13 mouse cellular contexts compared by ENCODE assay signal in genomic region chr5:4880331-4880730, GRCm38 (mm10).
DNase-seq lines count a peak whose midpoint lies in the region; ATAC-seq lines count a peak whose summit lies in the region.
"Had no signal": no experiment of that assay in that cellular context is flagged by ENCODE, and none has a peak within 500 bp of the region (broad histone marks: within the 10 kb centered on the region; RNA-seq: fewer than 3 reads in every experiment).

No protein-coding gene starts in this region.

- intact Hi-C loops in heart, postnatal 36 days (cut with DNase I): no loop called here

- 47% methylated on average over 4 of the region's 4 CpGs for WGBS in lung, embryonic 16.5 days
- WGBS in stomach, embryonic 16.5 days: 51% methylated on average over 4 of the region's 4 CpGs

- H3K4me1 ChIP-seq in lung, embryonic 16.5 days (replicated peaks; ENCODE audit: control insufficient read depth, insufficient read depth, low read length): no peaks in the 10 kb centered on the region
- H3K4me1 ChIP-seq in stomach, embryonic 16.5 days (ENCODE audit: control insufficient read depth, insufficient read depth, low read length): no peaks in the 10 kb centered on the region
- H3K4me1 ChIP-seq: megakaryocyte, embryonic 14.5 days had no signal

- H3K9ac ChIP-seq in lung, embryonic 16.5 days (ENCODE audit: low read length): no peak overlapping the region
- no peak overlapping the region for H3K9ac ChIP-seq in stomach, embryonic 16.5 days (ENCODE audit: low read length)

- no peak overlapping the region for H3K4me2 ChIP-seq in lung, embryonic 16.5 days (ENCODE audit: low read depth, low read length)
- H3K4me2 ChIP-seq in stomach, embryonic 16.5 days (ENCODE audit: low read depth, low read length): no peak overlapping the region
- H3K4me2 ChIP-seq: liver, embryonic 11.5 days had no signal

- ATAC-seq in lung, embryonic 16.5 days (ENCODE audit: low read depth): peak; percentile 91
- ATAC-seq in stomach, embryonic 16.5 days (ENCODE audit: insufficient read depth, low FRiP score): peak; percentile 40; the same call in 1 of the 2 replicates
- ATAC-seq: hindbrain, embryonic 16.5 days had no signal

- DNase-seq in lung, adult 18-20 months: no peak
- DNase-seq in fibroblast of lung, adult 2 months (ENCODE audit: low read depth): peak; percentile 11
- DNase-seq in heart, postnatal 36 days: peak; percentile 6 to 16
- DNase-seq in T-cell, adult 2 months (ENCODE audit: low spot score): no peak
- no peak for DNase-seq in yolk sac, embryonic 10.5 days (ENCODE audit: low spot score)
- DNase-seq: adrenal gland, adult 8-10 months; cerebellum, postnatal 10 days had no signal

- peak overlapping the region; percentile 86 for H3K27ac ChIP-seq in lung, embryonic 16.5 days (ENCODE audit: low read length)
- H3K27ac ChIP-seq in stomach, embryonic 16.5 days (ENCODE audit: low read length): peak overlapping the region; percentile 26

- no peak overlapping the region for H3K4me3 ChIP-seq in lung, embryonic 16.5 days (ENCODE audit: low read length)
- no peak overlapping the region for H3K4me3 ChIP-seq in stomach, embryonic 16.5 days (replicated peaks; ENCODE audit: low read length)
- H3K4me3 ChIP-seq: erythroblast, embryonic 14.5 days; megakaryocyte, embryonic 14.5 days had no signal

- H3K27me3 ChIP-seq in lung, embryonic 16.5 days (ENCODE audit: control insufficient read depth, insufficient read depth, low read depth, low read length): no peaks in the 10 kb centered on the region
- no peaks in the 10 kb centered on the region for H3K27me3 ChIP-seq in stomach, embryonic 16.5 days (ENCODE audit: control insufficient read depth, insufficient read depth, low read length)
- H3K27me3 ChIP-seq: megakaryocyte, embryonic 14.5 days had no signal

- H3K9me3 ChIP-seq in lung, embryonic 16.5 days (ENCODE audit: control insufficient read depth, low read length): no peaks in the 10 kb centered on the region
- 0 out of 2 replicates have a peak, but pooled peaks cover 4% of the 10 kb centered on the region for H3K9me3 ChIP-seq in stomach, embryonic 16.5 days (replicated peaks; ENCODE audit: control insufficient read depth, low read length)

- H3K36me3 ChIP-seq in lung, embryonic 16.5 days (ENCODE audit: control insufficient read depth, insufficient read depth, low read length): no peaks in the 10 kb centered on the region
- H3K36me3 ChIP-seq in stomach, embryonic 16.5 days (ENCODE audit: control insufficient read depth, insufficient read depth, low read length): no peaks in the 10 kb centered on the region

Comparison
In these comparisons a context has a peak if more than half of its experiments do, and no peak if none do; other contexts are left out.
1. DNase-seq: peak in fibroblast of lung, adult 2 months (single experiment) and heart, postnatal 36 days (2 of 2); none in lung, adult 18-20 months (0 of 2), T-cell, adult 2 months (single experiment) and yolk sac, embryonic 10.5 days (single experiment).